Mouse (Mus musculus): ENCODE results near the gene Mmaa.

DNA sequence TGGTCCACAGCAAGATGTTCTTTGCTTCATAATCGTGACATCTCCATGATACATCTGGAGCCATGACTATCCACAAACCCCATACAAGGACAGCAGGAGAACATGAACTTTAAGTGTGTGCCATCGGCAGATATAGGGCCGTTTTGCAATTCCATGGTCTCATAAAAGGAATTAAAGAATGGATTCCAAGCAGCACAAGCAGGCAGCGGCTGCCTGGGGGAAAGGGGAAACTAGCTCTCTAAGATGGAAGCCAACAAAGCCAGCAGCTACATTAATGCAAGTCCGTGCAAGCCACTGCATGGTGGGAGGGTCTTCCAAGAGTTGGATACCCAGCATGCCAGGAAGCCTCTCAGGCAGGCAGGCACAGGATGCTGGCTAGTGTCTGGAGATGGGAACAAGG is 30.2 kb upstream of the Mmaa start:
- no peak for TF ChIP-seq GATA1 (IDR thresholded peaks at IDR 0.05; ENCODE audit: low read length)
- no peak for TF ChIP-seq TAL1 (IDR thresholded peaks at IDR 0.05; ENCODE audit: low read length)

Data from erythroblast, embryonic 14.5 days (primary cell).